Mouse (Mus musculus) megakaryocyte, embryonic 14.5 days (primary cell): ENCODE measurements around the gene Olfr1357.
"Not testable (repeated sequence)": the region's sequence is repeated elsewhere in the genome, so short reads cannot be mapped to it uniquely, and the experiment has no call there.

Experiments used
- FLI1 ChIP-seq: IDR thresholded peaks from 2 replicates; pipeline ENCODE4 v1.6.1; 2012; ENCODE audit warnings: low read length, inconsistent platforms, mixed read lengths
- GATA1 ChIP-seq: IDR thresholded peaks from 3 replicates; pipeline ENCODE4 v1.6.1; 2012; ENCODE audit warnings: mixed read lengths, low read length, inconsistent platforms, borderline replicate concordance

DNA sequence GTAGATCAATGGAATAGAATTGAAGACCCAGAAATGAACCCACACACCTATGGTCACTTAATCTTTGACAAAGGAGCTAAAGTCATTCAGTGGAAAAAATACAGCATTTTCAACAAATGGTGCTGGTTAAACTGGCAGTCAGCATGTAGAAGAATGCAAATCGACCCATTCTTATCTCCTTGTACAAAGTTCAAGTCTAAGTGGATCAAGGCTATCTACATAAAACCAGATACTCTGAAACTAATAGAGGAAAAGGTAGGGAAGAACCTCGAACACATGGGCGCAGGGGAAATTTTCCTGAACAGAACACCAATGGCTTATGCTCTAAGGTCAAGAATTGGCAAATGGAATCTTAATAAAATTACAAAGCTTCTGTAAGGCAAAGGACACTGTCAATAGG lies 5.3 kb upstream of the Olfr1357 start:
- TF ChIP-seq GATA1, FLI1: not testable (repeated sequence)
